Mouse (Mus musculus) MN1 (cell line): ENCODE measurements around the gene Lmbrd2.
"Not testable (repeated sequence)": the region's sequence is repeated elsewhere in the genome, so short reads cannot be mapped to it uniquely, and the experiment has no call there.

Experiments used
- DNase-seq: peaks from one replicate; pipeline ENCODE4 v3.0.0-alpha.2; 2016; ENCODE audit warnings: low spot score

Lmbrd2 gene

DNA sequence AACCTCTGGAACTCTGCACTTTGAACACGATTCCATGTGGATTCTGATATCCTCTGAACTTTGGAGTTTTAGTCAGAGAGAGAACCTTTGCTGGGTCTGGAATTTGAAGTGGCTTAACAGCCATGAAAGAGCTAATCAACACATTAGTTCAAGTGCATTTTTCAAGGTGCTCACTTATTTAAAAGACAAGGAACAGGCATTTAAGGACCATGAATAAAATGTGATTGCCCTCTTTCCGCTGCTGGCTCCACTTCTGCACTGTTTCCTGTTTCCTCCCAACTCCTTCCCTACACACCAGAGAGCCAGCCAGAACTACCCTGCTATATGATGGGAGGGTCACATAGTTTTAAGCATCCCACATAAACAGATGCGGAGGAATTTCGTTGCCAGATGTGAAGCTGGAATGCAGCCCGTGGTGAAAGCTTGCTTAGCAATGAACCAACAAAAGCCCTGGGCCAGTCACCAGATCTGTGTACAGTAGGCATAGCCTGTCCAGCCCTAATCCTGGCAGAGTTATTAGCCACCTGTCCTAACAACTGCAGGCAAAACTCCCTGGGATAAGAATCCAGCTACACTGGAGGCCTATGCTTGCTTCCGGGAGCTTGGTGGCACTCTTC, 5.4 kb upstream of the Lmbrd2 start:
- peak; percentile 21 for DNase-seq

DNA sequence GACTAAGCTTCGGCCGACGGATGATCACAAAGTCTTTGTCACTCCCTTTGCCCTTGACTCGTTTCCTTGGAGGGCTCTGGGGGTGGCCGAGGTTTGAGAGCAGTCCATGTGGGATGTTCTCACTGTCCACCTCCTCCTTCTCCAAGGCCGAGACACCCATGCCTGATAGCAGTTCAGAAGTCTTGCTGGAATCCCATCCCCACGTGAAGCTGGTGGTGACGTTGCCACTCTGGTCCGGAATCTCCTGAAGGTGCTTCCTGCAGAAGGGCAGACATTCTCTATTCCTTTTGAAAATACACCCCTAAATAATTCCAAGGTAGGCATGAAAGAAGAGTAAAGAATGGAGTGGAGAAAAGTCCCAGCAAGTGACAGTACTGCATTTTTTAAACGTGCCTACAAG, 903 bp upstream of the Lmbrd2 start:
- DNase-seq = peak; percentile 23

DNA sequence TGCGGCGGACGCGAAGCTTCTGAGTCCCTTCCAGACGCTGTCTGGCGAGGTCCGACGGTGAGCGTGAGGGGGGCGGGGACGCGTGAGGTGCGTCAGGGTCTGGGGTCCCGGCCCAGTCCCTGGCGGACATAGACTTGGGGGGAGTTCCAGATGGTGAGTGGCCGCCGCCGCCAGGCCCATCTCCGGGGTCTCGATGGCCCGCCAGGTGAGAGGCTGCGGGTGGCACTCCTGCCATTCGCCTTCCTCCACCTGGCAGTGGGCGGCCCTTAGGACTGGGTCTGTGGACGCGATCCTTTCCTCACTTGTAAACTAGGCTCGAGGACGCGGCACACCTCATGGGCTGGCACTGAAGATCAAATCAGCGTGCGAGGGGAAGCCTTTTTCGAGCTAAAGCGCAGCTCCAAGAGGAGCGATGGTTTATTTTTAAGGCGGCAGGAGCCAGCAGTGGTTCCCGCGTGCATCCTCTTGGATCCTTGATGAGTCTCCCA, 378 bp downstream of the Lmbrd2 start:
- DNase-seq = peak; percentile 66

DNA sequence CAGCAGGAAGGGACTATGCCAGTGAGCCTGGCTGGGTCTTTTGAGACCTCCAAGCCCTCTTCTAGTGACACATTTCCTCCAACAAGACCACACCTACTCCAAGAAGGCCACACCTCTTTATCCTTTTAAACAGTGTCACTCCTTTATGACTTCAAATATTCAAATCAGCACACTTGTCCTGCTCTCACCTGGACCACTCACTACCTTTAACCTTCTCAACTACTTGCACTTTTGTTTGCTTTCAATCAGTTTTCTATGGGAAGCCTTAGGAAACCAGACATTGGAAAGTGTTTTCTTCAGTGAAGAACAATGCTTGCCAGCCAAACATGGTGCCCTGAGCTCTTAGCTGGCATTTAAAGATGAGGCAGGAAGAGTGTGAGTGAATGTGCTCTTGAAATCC, 15.0 kb downstream of the Lmbrd2 start, which contains the start of gene Skp2:
Skp2 (minus strand) TSS at position 101 of the 400 bp plus-strand sequence.
- DNase-seq = no peak

DNA sequence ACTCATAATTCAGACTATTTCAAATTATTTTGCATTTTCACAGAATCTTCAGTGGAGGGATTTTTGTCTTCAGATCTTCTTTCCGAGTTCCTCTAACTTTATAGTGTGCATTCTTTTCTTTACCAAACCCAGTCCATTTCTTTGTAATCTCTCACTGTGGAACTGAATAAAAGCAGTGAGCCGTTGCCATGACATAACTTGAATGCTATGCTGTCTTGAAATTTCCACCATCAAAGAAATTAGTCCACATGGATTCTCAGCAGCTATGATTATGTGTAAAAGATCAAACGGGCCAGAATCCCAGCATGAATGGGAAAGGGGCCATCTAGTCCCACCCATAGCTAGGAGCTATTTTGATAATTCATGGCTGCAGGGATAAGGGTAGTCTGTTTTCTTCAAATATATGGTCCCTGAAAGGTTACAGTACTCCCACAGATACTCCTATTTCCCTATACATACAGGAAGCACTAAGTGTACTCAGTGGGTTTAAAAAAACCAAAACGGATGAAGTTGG, 22.3 kb downstream of the Lmbrd2 start:
- no peak for DNase-seq

DNA sequence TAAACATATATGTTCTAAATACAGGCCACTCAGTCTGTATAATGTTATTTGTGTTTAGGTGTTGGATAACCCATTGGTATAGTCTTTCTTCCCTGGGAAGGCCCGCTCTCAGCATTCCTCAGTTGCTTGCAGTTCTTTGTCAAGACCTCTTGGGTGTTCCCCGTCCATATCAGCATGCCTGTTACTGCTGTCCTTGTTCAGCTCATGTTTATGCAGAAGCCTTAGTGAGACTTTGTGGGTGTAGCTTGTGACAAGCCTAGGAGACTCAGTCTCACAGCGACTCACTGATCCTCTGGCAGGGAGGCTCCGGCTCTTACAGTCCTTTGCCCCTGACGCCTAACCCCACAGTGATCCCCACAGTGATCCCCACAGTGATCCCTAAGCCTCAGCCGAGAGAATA, 23.8 kb downstream of the Lmbrd2 start:
- DNase-seq = no peak

DNA sequence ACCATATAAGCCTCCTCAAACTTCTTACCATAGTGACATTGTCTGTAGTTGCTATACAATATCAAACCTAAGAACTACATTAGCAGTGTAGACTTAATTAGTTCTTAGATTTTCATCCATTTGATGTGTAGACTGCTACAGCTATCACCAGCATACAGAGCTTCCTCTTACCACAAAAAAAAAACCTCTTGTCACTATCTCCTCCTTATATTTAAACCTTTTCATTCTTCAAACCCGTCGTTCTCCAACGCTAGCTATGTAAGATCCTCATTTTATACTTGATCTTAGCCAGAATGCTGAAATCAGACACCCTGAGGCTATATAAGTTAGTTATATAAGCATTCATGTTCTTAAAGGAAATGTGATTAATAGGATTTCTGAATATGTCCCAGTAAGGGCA, 36.7 kb downstream of the Lmbrd2 start:
- no peak for DNase-seq

DNA sequence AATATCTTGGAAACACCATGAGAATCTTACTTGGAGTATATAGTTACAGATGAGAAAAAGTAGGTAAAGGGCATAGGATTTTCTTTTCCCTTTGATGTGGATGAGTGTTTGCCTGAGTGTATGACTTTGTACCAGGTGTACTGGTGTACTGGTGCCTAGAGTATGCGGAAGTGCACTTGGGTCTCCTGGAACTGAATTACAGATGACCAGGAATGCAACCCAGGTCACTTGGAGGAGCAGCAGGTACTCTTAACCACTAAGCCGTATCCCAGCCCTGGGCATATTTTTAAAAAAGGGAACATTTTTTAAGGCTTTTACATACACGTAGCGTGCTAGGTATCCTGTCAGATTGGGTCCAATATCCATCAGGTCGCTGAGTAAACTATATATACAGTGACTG, 43.6 kb downstream of the Lmbrd2 start:
- no peak for DNase-seq

DNA sequence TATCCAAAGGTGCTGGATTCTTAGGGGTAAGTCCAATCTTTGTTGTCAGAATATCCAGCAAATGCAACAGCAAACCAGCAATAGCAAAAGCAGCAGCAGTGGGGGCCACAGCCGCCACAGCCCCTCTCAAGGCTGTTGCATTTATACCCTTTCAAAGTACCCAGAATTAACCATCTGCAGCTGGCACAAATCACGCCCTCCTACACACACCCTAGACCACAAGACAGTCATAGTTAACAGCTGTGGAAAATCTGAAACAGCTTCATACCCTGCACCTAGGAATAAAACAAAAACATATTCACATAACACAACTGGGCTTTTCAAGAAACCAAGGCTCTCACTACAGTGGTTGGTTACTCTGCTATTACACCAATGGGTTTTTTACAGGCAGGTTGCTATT, 49.4 kb downstream of the Lmbrd2 start:
- DNase-seq = no peak

DNA sequence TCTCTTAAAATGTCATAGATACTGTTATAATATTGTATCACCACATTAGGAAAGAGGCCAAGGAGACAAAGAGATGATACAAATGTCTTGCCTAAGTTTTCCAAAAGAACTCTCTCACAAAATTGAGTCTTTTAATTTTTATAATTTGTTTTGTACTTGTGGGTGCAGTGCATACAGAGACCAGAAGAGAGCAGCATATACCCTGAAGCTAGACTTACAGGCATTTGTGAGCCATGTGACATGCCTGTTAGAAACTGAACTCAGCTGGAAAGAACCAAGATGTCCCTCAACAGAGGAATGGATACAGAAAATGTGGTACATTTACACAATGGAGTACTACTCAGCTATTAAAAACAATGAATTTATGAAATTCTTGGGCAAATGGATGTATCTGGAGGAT, 52.3 kb downstream of the Lmbrd2 start:
- DNase-seq = not testable (repeated sequence)

DNA sequence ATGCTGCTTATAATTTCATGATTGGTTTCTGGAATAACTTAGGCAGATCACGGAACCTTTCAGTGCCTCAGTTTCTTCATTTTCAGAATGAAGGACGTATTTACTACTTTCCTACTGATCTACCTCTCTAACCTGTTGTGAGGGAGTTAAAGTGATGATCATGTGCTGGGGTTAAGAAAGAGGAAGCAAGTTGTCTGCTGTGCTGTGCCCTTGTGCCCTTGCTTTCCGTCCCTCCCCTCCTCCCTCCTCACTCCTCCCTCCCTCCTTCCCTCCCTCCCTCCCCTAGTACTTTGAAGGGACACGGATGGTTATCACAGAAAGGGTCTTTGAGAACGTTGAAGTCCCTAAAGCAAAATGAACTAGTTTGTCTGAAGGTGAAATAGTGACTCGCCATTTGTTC, 58.1 kb downstream of the Lmbrd2 start:
- DNase-seq = no peak

DNA sequence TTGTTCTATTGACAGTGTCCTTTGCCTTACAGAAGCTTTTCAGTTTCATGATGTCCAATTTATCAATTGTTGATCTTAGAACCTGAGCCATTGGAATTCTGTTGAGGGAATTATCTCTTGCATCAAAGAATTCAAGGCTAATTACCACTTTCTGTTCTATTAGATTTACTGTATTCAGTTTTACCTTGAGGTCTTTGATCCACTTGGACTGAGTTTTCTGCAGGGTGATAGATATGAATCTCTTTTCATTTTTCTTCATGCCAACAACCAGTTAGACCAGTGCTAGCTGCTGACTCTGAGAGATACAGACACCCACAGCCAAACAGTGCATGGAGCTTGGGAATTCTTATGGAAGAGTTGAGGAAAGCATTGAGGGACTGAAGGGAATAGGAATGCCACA, 71.5 kb downstream of the Lmbrd2 start:
- no peak for DNase-seq

DNA sequence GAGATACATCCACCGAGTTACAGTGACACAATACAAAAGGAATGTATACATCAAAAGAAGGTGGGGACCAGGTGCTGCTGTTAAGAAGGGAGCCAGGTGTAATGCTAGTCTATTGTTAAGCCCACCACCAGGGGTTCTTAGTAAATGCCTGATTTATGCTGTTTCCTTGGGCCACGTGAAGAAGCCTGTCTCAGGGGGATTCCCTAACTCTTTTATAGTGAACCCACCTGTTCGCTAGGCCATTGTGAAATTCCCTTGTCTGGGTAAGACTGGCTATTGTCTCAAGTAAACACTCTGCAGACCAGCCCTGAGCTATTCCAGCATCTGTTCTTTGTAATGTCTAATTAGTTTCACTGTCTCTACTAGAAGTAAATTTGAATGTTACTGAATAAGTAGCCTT, 72.7 kb downstream of the Lmbrd2 start:
- not testable (repeated sequence) for DNase-seq

DNA sequence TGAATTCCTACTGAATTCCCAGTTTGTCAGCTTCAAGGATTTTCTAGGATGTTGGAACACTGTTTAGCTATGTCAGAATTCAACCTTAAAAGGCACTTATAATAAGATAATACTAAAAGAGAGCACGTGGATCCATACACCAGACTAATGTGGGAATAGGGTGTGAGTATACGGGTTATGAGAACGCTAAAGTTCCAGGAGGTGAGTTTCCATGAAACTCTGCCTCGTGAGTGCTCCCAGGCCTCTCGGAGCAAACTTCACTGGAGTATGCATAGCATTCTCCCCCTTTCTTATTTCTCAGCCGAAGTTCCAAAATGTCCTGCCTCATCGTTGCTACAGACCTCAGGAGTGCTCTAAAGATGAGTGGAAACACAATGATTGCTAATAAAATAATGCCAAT, 73.1 kb downstream of the Lmbrd2 start:
- not testable (repeated sequence) for DNase-seq

DNA sequence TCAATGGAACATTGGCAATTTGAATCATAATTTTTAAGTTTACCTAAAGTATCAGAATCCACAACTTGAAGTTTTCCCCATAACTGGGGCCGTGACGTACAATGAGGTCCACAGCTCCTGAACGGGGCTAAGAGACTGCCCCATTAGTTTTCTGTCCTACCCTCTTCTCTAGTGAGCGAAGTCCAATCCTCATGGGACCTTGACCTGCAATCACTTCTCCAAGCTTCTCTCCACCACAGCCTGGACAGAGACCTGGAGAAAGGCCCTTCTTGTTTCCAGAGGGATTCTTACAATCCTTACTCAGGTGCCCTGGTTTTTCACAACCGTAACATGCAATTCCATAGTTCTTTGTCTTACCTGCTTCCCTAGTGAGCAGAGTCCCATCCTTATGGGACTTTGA, 76.1 kb downstream of the Lmbrd2 start:
- DNase-seq = no peak

DNA sequence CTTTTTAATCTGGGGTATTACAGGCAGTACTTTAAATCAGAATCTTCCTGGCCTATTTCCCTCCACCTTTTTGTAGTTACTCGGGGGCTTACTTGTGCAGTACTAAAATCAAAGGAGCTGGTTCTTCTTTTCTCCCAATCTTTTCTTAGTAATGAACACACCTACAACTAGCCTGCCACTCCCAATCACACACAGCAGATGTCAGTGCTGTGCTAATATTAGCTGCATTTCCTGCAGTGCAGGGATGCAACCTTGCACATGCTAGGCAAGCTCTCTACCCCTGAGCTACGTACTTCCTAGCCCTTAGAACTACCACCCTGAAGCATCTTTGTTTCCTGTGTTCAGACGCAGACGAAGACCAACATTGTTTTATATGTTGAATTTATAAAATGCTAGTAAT, 90.6 kb downstream of the Lmbrd2 start:
- DNase-seq = not testable (repeated sequence)

DNA sequence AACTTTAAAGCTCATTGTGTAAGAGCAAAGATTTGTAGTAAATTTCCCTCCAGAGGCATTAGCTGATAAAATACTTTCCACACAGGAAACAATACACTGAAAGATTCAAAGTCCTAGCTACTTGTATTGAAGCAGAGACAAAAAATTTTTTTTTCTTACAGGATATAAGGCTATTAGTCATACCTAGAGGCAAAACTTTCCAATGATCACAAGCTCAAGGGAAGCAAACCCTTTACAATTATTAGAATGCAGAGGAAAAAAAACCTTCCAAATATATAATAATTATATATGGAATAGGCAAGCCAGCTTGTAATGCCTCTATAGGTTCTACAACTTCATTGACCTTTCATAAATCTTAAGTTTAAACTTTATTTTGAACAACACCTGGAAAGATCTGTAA, 106.0 kb downstream of the Lmbrd2 start:
- no peak for DNase-seq
